Mouse (Mus musculus): Measurements from ENCODE around the gene Atp7b. TPM values are rescaled to one million over a fixed set of nuclear protein-coding genes. Genes with fewer than 3 reads are reported as not detected.

Atp7b gene
- polyA plus RNA-seq, 1 experiment from 2014 or later, result 0.55 TPM

DNA sequence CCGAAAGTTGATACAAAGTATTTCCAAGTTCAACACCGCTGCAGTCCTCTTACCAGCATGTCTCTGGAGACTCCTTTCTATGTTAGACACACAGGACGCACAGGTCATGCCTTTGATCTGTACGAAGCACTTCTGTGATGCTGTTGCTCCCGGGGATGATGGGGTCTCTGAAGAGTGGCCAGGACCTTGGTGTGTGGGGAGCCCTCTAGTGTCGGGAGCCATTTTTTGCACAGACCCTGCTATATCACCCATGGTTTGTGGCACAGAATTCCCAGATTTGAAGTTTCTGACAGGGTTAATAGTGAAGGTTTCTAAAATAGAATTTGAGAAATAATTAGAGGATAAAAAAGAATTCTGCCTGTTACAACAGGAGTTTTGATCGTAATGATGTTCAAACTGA lies 37.9 kb downstream of the Atp7b start:
- ATAC-seq (ENCODE audit: insufficient number of reproducible peaks, insufficient read depth, low FRiP score, low TSS enrichment, low read depth), result no peak
- H3K27ac ChIP-seq, result no peak overlapping the region
- no peaks in the 10 kb centered on the region for H3K27me3 ChIP-seq
- H3K4me3 ChIP-seq, result no peak overlapping the region
- no peak overlapping the region for H3K9ac ChIP-seq
- H3K9me3 ChIP-seq, result no peaks in the 10 kb centered on the region
- no peaks in the 10 kb centered on the region for H3K4me1 ChIP-seq
- 43% methylated on average over 7 of the region's 7 CpGs for WGBS
- no peak overlapping the region for H3K4me2 ChIP-seq
- H3K36me3 ChIP-seq, result no peaks in the 10 kb centered on the region

DNA sequence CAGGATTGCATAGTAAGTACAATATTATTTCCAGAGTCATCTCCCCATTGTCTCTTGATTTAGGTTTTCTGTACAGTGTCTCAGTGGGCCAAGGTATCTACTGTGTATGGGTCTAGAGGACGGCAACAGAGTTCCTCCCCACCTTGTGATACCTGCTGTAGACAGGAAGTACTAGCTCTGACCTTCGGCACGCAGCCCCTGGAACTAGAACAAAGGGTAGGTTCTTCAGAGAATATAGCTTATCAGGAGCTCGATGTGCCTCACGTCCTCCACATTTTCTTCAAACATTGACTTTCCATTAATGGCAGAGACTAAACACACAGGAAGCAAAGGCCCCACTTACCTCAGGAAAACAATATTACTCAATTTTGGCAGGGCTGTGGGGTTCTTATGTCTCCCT lies 40.6 kb downstream of the Atp7b start:
- Histone ChIP-seq H3K4me1 (no peaks in the 10 kb centered on the region), H3K4me3 (no peak overlapping the region), H3K27me3 (no peaks in the 10 kb centered on the region), H3K27ac (no peak overlapping the region), H3K36me3 (no peaks in the 10 kb centered on the region), H3K9ac (no peak overlapping the region), H3K9me3 (no peaks in the 10 kb centered on the region), H3K4me2 (no peak overlapping the region)
- ATAC-seq (ENCODE audit: insufficient number of reproducible peaks, insufficient read depth, low FRiP score, low TSS enrichment, low read depth), result no peak
- WGBS, result 88% methylated on average over 5 of the region's 5 CpGs

DNA sequence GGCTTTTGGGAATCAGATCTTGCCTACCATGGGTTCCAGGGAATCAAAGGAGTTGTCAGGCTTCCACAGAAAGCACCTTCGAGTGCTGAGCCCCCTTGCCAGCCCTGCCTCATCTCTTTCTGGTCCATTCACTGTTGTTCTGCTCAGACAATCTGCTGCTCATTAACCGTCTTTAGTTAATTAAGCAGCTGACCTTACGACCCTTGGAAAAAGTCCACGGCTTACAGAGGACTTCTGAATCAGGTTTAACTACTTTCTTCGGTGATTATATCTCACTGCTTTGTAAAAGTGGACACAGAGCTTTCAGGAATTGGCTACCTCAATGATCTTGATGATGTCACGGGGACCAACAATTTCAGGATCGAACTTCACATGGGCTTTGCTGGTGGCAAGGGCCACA lies 42.4 kb downstream of the Atp7b start:
- no peak for ATAC-seq (ENCODE audit: insufficient number of reproducible peaks, insufficient read depth, low FRiP score, low TSS enrichment, low read depth)
- Histone ChIP-seq H3K4me1 (no peaks in the 10 kb centered on the region), H3K4me3 (no peak overlapping the region), H3K27me3 (no peaks in the 10 kb centered on the region), H3K9ac (no peak overlapping the region), H3K36me3 (no peaks in the 10 kb centered on the region), H3K4me2 (no peak overlapping the region), H3K9me3 (no peaks in the 10 kb centered on the region), H3K27ac (no peak overlapping the region)
- WGBS, result 20% methylated on average over 7 of the region's 7 CpGs

DNA sequence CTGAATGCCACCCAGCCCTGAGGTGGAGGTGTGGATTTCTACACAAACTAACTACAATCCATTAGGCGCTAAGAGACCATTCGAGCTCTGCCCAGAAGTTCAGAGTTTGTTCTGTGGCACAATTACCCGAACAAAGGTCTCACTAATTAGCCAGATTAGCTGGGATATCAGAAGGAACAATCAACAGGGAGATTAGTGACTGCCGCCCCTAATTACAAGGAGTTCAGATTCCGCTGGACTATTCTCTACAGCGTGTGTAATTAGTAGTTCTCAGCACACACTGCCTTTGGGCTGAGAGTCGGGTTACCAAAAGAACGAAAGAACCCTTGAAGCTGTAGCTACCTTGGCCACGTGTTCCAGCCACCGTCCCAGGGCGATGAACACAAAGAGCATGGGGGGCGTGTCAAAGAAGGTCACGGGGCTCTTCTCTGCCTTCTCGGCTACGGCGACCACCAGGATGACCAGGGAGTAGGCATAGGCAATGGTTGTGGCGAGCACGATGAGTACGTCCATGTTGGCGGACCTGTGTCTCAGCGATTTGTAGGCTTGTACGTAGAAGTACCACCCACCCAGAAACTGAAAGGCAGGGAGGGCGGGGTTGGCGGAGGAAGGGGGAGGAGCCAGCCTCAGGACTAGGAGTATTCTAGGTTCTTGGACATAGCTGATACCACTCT lies 46.9 kb downstream of the Atp7b start:
- WGBS, result 58% methylated on average over 24 of the region's 24 CpGs
- peak; percentile 72; the same call in 1 of the 2 replicates for ATAC-seq (ENCODE audit: insufficient number of reproducible peaks, insufficient read depth, low FRiP score, low TSS enrichment, low read depth)
- H3K27ac ChIP-seq, result no peak overlapping the region
- H3K27me3 ChIP-seq, result no peaks in the 10 kb centered on the region
- no peaks in the 10 kb centered on the region for H3K36me3 ChIP-seq
- no peak overlapping the region for H3K9ac ChIP-seq
- H3K9me3 ChIP-seq, result no peaks in the 10 kb centered on the region
- peak overlapping the region; percentile 34 for H3K4me2 ChIP-seq
- H3K4me3 ChIP-seq, result peak overlapping the region; percentile 13
- no peaks in the 10 kb centered on the region for H3K4me1 ChIP-seq

DNA sequence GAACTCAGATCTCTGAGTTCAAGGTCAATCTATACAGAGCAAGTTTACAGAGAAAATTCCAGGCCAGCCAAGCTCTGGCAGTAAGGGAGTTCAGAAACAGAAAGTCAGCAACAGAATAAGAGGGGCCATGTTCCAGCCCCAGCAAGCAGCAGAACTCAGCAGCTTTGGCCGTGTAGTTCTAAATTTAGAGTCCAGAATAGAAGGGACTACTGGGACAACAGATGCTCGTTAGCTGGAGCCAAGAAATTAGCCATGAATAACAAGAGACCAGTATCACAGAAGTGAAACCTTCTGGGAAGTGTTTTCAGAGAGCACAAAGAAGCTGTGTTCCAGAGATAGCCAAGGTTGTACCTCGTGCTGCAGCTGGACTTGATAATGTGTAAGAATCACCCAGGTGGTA lies 50.7 kb downstream of the Atp7b start:
- ATAC-seq (ENCODE audit: insufficient number of reproducible peaks, insufficient read depth, low FRiP score, low TSS enrichment, low read depth), result no peak
- H3K4me2 ChIP-seq, result no peak overlapping the region
- WGBS, result 28% methylated on average over 3 of the region's 3 CpGs
- H3K27me3 ChIP-seq, result no peaks in the 10 kb centered on the region
- H3K27ac ChIP-seq, result no peak overlapping the region
- no peak overlapping the region for H3K9ac ChIP-seq
- H3K4me3 ChIP-seq, result no peak overlapping the region
- no peaks in the 10 kb centered on the region for H3K4me1 ChIP-seq
- no peaks in the 10 kb centered on the region for H3K9me3 ChIP-seq
- no peaks in the 10 kb centered on the region for H3K36me3 ChIP-seq

DNA sequence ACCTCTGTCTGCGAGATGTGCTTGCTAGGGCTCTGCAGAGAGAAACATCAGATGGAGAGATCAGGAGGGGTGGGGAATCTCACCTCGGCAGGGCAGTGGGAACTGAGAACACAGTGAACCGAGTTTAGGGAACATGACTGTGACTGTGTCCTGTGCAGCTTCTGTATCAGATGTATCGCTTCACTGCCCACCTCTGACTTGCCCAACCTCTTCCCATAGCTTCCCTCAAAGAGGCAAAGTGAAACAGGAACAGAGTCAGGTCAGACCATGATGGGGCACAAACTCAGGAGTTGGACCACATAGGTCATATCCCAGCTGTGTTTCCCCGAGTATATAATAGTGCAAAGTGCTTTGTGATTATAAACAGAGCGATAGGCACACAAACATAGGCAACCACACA lies 53.7 kb downstream of the Atp7b start:
- no peaks in the 10 kb centered on the region for H3K27me3 ChIP-seq
- H3K4me1 ChIP-seq, result no peaks in the 10 kb centered on the region
- no peak overlapping the region for H3K4me3 ChIP-seq
- no peak overlapping the region for H3K4me2 ChIP-seq
- H3K36me3 ChIP-seq, result no peaks in the 10 kb centered on the region
- H3K9me3 ChIP-seq, result no peaks in the 10 kb centered on the region
- ATAC-seq (ENCODE audit: insufficient number of reproducible peaks, insufficient read depth, low FRiP score, low TSS enrichment, low read depth), result no peak
- no peak overlapping the region for H3K27ac ChIP-seq
- H3K9ac ChIP-seq, result no peak overlapping the region
- WGBS, result 80% methylated on average over 6 of the region's 6 CpGs

DNA sequence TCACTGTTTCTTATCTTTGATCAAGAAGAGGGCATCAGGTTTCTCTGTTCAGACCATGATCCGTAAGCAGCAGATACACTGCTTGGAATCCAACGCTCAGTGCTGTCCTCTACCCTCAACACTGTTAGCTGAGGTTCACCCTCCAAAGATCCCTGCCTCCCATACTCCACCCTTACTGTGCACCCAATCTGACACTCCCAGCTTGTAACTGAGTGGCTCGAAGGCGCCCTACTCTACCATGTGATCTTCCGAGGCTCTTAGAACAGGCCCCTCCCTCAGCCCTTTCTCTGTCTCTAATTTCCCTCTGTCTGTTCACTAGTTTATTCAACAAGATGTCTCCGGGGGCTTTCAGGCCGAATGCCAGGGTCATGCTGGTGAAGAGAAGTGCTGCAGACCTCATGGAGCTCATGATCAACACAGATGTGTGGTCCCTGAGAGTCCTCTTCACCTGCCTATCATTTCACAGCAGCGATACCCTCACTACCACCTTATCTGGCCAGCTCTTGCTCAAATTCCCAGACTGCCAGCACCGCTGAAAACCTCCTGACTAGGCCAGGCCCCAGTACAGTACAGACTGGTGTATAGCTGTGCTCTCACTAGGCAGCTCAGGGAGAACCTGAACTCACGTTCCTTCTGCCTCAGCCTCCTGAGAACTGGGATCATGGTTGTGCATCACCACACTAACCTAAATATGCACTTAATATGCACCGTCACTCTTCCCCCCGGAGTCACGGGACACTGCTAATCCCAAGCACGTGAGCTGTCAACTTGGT lies 55.2 kb downstream of the Atp7b start:
- no peaks in the 10 kb centered on the region for H3K9me3 ChIP-seq
- H3K4me2 ChIP-seq, result no peak overlapping the region
- no peak overlapping the region for H3K9ac ChIP-seq
- no peak for ATAC-seq (ENCODE audit: insufficient number of reproducible peaks, insufficient read depth, low FRiP score, low TSS enrichment, low read depth)
- 66% methylated on average over 14 of the region's 14 CpGs for WGBS
- no peaks in the 10 kb centered on the region for H3K27me3 ChIP-seq
- no peak overlapping the region for H3K4me3 ChIP-seq
- no peaks in the 10 kb centered on the region for H3K36me3 ChIP-seq
- H3K4me1 ChIP-seq, result no peaks in the 10 kb centered on the region
- H3K27ac ChIP-seq, result no peak overlapping the region

DNA sequence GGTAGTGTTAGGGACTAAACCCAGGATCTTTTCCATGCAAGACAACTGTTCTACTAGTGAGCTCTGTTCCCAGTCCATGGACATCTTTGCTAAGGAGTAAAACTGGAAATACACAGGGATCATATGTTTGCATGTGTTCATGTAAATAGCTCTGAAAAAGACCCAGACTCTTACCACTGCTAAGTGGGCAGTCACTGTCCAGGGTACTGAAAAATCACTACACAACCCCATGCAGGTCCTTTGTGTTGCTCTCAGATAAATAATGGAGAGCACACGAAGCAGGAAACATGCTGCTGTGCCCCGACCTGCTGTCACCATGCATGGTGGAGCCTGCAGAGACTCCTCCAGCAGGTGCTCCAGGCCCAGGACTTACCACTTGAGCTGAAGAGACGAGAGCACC lies 64.9 kb downstream of the Atp7b start:
- Histone ChIP-seq H3K4me2 (no peak overlapping the region), H3K36me3 (no peaks in the 10 kb centered on the region), H3K27ac (no peak overlapping the region), H3K27me3 (no peaks in the 10 kb centered on the region), H3K9me3 (no peaks in the 10 kb centered on the region), H3K4me1 (no peaks in the 10 kb centered on the region), H3K4me3 (no peak overlapping the region), H3K9ac (no peak overlapping the region)
- ATAC-seq (ENCODE audit: insufficient number of reproducible peaks, insufficient read depth, low FRiP score, low TSS enrichment, low read depth), result no peak
- 50% methylated on average over 3 of the region's 3 CpGs for WGBS

DNA sequence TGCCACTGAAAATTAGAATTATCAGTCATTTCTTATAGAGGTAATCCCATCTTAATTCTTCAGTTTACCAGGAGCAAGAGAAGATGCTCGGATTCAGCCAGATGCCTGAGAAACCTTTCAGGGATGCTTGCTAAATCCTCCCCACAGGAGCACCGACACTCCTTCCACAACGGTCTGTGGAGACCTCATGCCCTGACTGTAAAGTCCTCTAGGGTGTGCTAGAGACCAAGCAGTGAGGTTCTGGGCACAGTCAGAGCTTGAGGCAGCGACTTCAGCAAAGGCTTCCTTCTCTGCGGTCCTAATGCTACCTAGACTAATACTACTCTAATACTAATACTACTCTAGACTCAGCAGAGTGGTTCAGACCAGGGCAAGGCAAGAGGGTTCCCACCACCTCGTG lies 67.9 kb downstream of the Atp7b start:
- no peaks in the 10 kb centered on the region for H3K4me1 ChIP-seq
- no peaks in the 10 kb centered on the region for H3K27me3 ChIP-seq
- no peak overlapping the region for H3K4me2 ChIP-seq
- no peaks in the 10 kb centered on the region for H3K9me3 ChIP-seq
- H3K27ac ChIP-seq, result no peak overlapping the region
- H3K4me3 ChIP-seq, result no peak overlapping the region
- H3K36me3 ChIP-seq, result no peaks in the 10 kb centered on the region
- ATAC-seq (ENCODE audit: insufficient number of reproducible peaks, insufficient read depth, low FRiP score, low TSS enrichment, low read depth), result no peak
- no peak overlapping the region for H3K9ac ChIP-seq
- WGBS, result 20% methylated on average over 6 of the region's 6 CpGs

DNA sequence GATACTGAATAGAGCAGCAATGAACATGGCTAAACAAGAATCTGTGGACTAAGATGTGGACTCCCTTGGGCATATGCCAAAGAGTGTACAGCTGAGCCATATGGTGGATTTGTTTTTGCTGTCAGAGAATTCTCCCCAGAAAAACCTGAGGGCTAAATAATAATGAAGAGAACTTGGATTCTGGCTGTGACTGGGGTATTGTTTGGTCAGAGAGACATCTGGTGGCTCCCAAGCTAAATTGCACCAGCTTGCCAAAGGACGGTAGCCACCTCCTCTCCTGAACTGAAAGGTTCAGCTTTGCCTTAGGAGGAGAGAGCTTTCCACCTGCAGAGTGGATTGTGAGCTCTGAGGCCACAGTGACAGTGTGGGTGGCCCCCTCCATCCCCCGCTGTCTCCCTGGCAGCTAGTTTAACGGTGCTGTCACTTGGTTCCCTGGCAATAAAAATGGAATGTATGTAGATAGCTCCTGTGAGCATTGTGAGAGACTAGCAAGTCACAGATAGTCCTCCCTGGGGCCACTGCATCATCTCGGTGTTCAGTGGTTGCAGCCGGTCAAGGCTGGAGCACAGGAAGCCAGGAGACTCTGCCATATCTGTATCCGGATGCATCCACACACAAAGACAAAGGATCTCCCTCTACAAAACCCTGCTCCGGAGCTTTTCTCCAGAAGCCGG lies 78.3 kb downstream of the Atp7b start:
- Histone ChIP-seq H3K4me2 (no peak overlapping the region), H3K9ac (no peak overlapping the region), H3K27me3 (no peaks in the 10 kb centered on the region), H3K4me1 (no peaks in the 10 kb centered on the region), H3K4me3 (no peak overlapping the region), H3K36me3 (no peaks in the 10 kb centered on the region), H3K9me3 (no peaks in the 10 kb centered on the region), H3K27ac (no peak overlapping the region)
- no peak for ATAC-seq (ENCODE audit: insufficient number of reproducible peaks, insufficient read depth, low FRiP score, low TSS enrichment, low read depth)
- 64% methylated on average over 8 of the region's 8 CpGs for WGBS

DNA sequence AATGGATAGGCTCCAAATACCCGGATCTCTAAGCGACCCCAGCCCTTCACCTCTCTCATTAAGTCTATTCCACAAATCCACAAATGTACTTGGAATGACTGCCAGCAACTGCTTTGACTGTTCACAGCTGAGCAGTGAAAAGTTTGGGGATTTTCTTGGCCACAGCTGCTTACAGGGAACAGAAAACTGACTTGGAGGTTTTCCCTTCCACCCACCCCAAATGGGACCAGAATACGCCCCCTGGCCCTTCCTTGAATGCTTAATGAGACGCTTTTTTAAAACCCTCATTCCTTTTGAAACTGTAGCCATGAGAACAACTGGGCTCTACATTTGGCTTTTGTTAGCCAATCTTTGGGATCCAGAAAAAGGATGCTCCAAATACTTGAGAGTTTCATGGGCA lies 81.9 kb downstream of the Atp7b start:
- Histone ChIP-seq H3K9ac (no peak overlapping the region), H3K36me3 (no peaks in the 10 kb centered on the region), H3K4me1 (no peaks in the 10 kb centered on the region), H3K9me3 (no peaks in the 10 kb centered on the region), H3K4me2 (no peak overlapping the region), H3K27ac (no peak overlapping the region), H3K4me3 (no peak overlapping the region), H3K27me3 (no peaks in the 10 kb centered on the region)
- 40% methylated on average over 4 of the region's 4 CpGs for WGBS
- no peak for ATAC-seq (ENCODE audit: insufficient number of reproducible peaks, insufficient read depth, low FRiP score, low TSS enrichment, low read depth)

DNA sequence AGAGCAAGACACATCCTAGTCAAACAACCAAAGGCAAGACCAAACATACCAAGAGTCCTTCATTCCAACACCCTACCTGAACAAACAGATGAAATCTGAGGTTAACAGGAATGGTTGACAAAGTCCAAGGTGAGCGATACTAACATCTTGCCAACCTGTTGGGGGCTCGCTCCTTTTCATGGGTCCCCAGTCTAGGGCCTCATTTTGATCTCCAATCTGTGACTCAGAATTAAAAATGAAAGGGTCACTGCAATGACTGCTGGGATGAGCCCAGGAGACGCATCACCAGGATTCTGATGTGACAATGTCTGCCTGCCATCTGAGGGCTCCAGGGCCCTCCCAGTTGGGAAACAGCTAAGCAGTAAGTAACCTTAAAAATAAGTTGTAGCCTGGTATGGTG lies 90.6 kb downstream of the Atp7b start, which contains the start of gene Ccdc70:
TSS of gene Ccdc70 (plus strand) at position 301 of the 400 bp plus-strand sequence.
- Histone ChIP-seq H3K9me3 (no peaks in the 10 kb centered on the region), H3K27me3 (no peaks in the 10 kb centered on the region), H3K27ac (no peak within 1 kb of the TSS), H3K4me2 (no peak within 1 kb of the TSS), H3K36me3 (no peaks in the 10 kb centered on the region), H3K4me1 (no peaks in the 10 kb centered on the region), H3K9ac (no peak within 1 kb of the TSS), H3K4me3 (no peak within 1 kb of the TSS)
- no peak for ATAC-seq (ENCODE audit: insufficient number of reproducible peaks, insufficient read depth, low FRiP score, low TSS enrichment, low read depth)
- 90% methylated on average over 3 of the region's 3 CpGs for WGBS

All from embryonic facial prominence, embryonic 13.5 days (tissue).